Mouse (Mus musculus) testis, adult 10 weeks (tissue): ENCODE measurements around the gene Pten. TPM values are rescaled to one million over a fixed set of nuclear protein-coding genes. Genes with fewer than 3 reads are reported as not detected.

Experiments used
- polyA plus RNA-seq: library from polyadenylated mRNA; stranded (reverse); fragments of 350-450 nt; fragmentation: Illumina TruSeq; extraction: RNeasy Lipid Tissue Mini Kit (QIAGEN cat#74804); gene quantifications from one replicate; pipeline ENCODE4 v1.2.3, GENCODE M21; 2014; ENCODE audit warnings: low read depth, low replicate concordance

Gene Pten
- polyA plus RNA-seq: 116 TPM

GRCm38 (mm10) chr19:32756900-32757725 lies at the start of gene Pten:
Gene Pten, plus strand, starts transcription at chr19:32757497.

DNA sequence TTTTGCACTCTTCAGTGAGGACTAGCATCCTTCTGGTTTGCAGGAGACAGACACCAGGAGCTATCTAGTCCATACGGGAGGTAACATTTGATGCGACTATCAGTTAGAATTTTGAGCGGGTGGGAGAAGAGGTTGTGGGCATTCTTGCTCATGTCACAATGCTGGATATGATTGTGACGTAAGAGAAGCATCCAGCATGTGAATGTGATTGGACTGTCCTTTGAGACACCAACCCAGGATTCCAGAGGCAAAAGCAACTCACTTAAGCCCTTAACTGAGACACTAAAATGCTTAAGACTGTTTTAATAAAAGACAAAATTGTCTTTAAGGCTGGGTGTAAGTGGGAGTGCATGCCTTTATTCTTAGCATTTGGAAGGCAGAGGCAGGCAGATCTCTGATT lies 17.6 kb upstream of the Pten start, which contains the start of gene Atad1:
Gene Atad1, minus strand, starts transcription at position 101 of the 400 bp plus-strand sequence.

Other genes starting within 250 kb of the Pten start
- 5.2 TPM for gene Papss2, start 161.7 kb upstream of the Pten start, polyA plus RNA-seq
- gene Atad1, start 17.7 kb upstream of the Pten start, polyA plus RNA-seq: 333 TPM